Mouse (Mus musculus): ENCODE results near the gene Cdc42bpa. TPM values are rescaled to one million over a fixed set of nuclear protein-coding genes. Genes with fewer than 3 reads are reported as not detected.
A peak's percentile ranks its signal among the peaks of the same experiment; 100 is the strongest.

Cdc42bpa gene
- polyA plus RNA-seq, 1 experiment: 6.6 TPM

GRCm38 (mm10) chr1:179926240-179926639 is 34.0 kb upstream of the Cdc42bpa start:
- no peaks in the 10 kb centered on the region for H3K4me1 ChIP-seq (ENCODE audit: control insufficient read depth, insufficient read depth, insufficient read length, low read length)
- no peak overlapping the region for H3K4me3 ChIP-seq (ENCODE audit: low read depth, low read length)
- 64% methylated on average over 6 of the region's 6 CpGs for WGBS
- H3K36me3 ChIP-seq (ENCODE audit: control insufficient read depth, insufficient read depth, low read length): no peaks in the 10 kb centered on the region
- H3K27me3 ChIP-seq (ENCODE audit: control insufficient read depth, insufficient read depth, low read length): no peaks in the 10 kb centered on the region
- no peak overlapping the region for H3K27ac ChIP-seq (ENCODE audit: insufficient read depth, low read depth, low read length)
- no peak for TF ChIP-seq CTCF (IDR thresholded peaks at IDR 0.05; ENCODE audit: extremely low read depth, insufficient read length, insufficient replicate concordance, low read depth, low read length)

- TF ChIP-seq POLR2A (IDR thresholded peaks at IDR 0.05; ENCODE audit: low read depth, low read length) (no peak), CTCF (IDR thresholded peaks at IDR 0.05; ENCODE audit: extremely low read depth, insufficient read length, insufficient replicate concordance, low read depth, low read length) (no peak)
- no peak overlapping the region for H3K4me3 ChIP-seq (ENCODE audit: low read depth, low read length)
- 74% methylated on average over 6 of the region's 6 CpGs for WGBS
These were observed 33.2 kb upstream of the Cdc42bpa start for GRCm38 (mm10) chr1:179927102-179927501.

GRCm38 (mm10) chr1:179928822-179929221 is 31.4 kb upstream of the Cdc42bpa start:
- H3K36me3 ChIP-seq (ENCODE audit: control insufficient read depth, insufficient read depth, low read length): no peaks in the 10 kb centered on the region
- no peaks in the 10 kb centered on the region for H3K27me3 ChIP-seq (ENCODE audit: control insufficient read depth, insufficient read depth, low read length)
- WGBS: 66% methylated on average over 7 of the region's 7 CpGs
- no peak overlapping the region for H3K4me3 ChIP-seq (ENCODE audit: low read depth, low read length)
- no peaks in the 10 kb centered on the region for H3K4me1 ChIP-seq (ENCODE audit: control insufficient read depth, insufficient read depth, insufficient read length, low read length)
- no peak for TF ChIP-seq POLR2A (IDR thresholded peaks at IDR 0.05; ENCODE audit: low read depth, low read length)
- TF ChIP-seq CTCF (IDR thresholded peaks at IDR 0.05; ENCODE audit: extremely low read depth, insufficient read length, insufficient replicate concordance, low read depth, low read length): 0 out of 2 replicates have a peak, but pooled peaks have one; percentile 9
- H3K27ac ChIP-seq (ENCODE audit: insufficient read depth, low read depth, low read length): no peak overlapping the region

More at GRCm38 (mm10) chr1:179927102-179927501, 33.2 kb upstream of the Cdc42bpa start:
- Histone ChIP-seq H3K27ac (ENCODE audit: insufficient read depth, low read depth, low read length) (no peak overlapping the region), H3K36me3 (ENCODE audit: control insufficient read depth, insufficient read depth, low read length) (no peaks in the 10 kb centered on the region), H3K27me3 (ENCODE audit: control insufficient read depth, insufficient read depth, low read length) (no peaks in the 10 kb centered on the region), H3K4me1 (ENCODE audit: control insufficient read depth, insufficient read depth, insufficient read length, low read length) (no peaks in the 10 kb centered on the region)

GRCm38 (mm10) chr1:179931247-179931646 is 29.0 kb upstream of the Cdc42bpa start:
- Histone ChIP-seq H3K4me1 (ENCODE audit: control insufficient read depth, insufficient read depth, insufficient read length, low read length) (no peaks in the 10 kb centered on the region), H3K27me3 (ENCODE audit: control insufficient read depth, insufficient read depth, low read length) (no peaks in the 10 kb centered on the region), H3K4me3 (ENCODE audit: low read depth, low read length) (no peak overlapping the region), H3K27ac (ENCODE audit: insufficient read depth, low read depth, low read length) (no peak overlapping the region), H3K36me3 (ENCODE audit: control insufficient read depth, insufficient read depth, low read length) (no peaks in the 10 kb centered on the region)
- 87% methylated on average over 3 of the region's 3 CpGs for WGBS
- TF ChIP-seq CTCF (IDR thresholded peaks at IDR 0.05; ENCODE audit: extremely low read depth, insufficient read length, insufficient replicate concordance, low read depth, low read length) (no peak), POLR2A (IDR thresholded peaks at IDR 0.05; ENCODE audit: low read depth, low read length) (no peak)

- 85% methylated on average over 3 of the region's 3 CpGs for WGBS
- TF ChIP-seq CTCF (IDR thresholded peaks at IDR 0.05; ENCODE audit: extremely low read depth, insufficient read length, insufficient replicate concordance, low read depth, low read length) (no peak), POLR2A (IDR thresholded peaks at IDR 0.05; ENCODE audit: low read depth, low read length) (no peak)
- no peak overlapping the region for H3K27ac ChIP-seq (ENCODE audit: insufficient read depth, low read depth, low read length)
- no peaks in the 10 kb centered on the region for H3K36me3 ChIP-seq (ENCODE audit: control insufficient read depth, insufficient read depth, low read length)
- no peaks in the 10 kb centered on the region for H3K27me3 ChIP-seq (ENCODE audit: control insufficient read depth, insufficient read depth, low read length)
- H3K4me3 ChIP-seq (ENCODE audit: low read depth, low read length): no peak overlapping the region
- no peaks in the 10 kb centered on the region for H3K4me1 ChIP-seq (ENCODE audit: control insufficient read depth, insufficient read depth, insufficient read length, low read length)
These were observed 26.2 kb upstream of the Cdc42bpa start for GRCm38 (mm10) chr1:179934064-179934463.

GRCm38 (mm10) chr1:179940071-179940786 is 20.0 kb upstream of the Cdc42bpa start:
- H3K4me1 ChIP-seq (ENCODE audit: control insufficient read depth, insufficient read depth, insufficient read length, low read length): no peaks in the 10 kb centered on the region
- H3K27ac ChIP-seq (ENCODE audit: insufficient read depth, low read depth, low read length): no peak overlapping the region; the same call in 1 of the 2 replicates
- no peaks in the 10 kb centered on the region for H3K36me3 ChIP-seq (ENCODE audit: control insufficient read depth, insufficient read depth, low read length)
- TF ChIP-seq CTCF (IDR thresholded peaks at IDR 0.05; ENCODE audit: extremely low read depth, insufficient read length, insufficient replicate concordance, low read depth, low read length) (no peak), POLR2A (IDR thresholded peaks at IDR 0.05; ENCODE audit: low read depth, low read length) (no peak)
- 80% methylated on average over 23 of the region's 23 CpGs for WGBS
- H3K4me3 ChIP-seq (ENCODE audit: low read depth, low read length): no peak overlapping the region
- H3K27me3 ChIP-seq (ENCODE audit: control insufficient read depth, insufficient read depth, low read length): no peaks in the 10 kb centered on the region

GRCm38 (mm10) chr1:179940787-179941352 is 19.4 kb upstream of the Cdc42bpa start:
- 78% methylated on average over 14 of the region's 14 CpGs for WGBS
- H3K4me1 ChIP-seq (ENCODE audit: control insufficient read depth, insufficient read depth, insufficient read length, low read length): no peaks in the 10 kb centered on the region
- no peaks in the 10 kb centered on the region for H3K27me3 ChIP-seq (ENCODE audit: control insufficient read depth, insufficient read depth, low read length)
- no peak overlapping the region for H3K27ac ChIP-seq (ENCODE audit: insufficient read depth, low read depth, low read length)
- no peak overlapping the region for H3K4me3 ChIP-seq (ENCODE audit: low read depth, low read length)
- TF ChIP-seq POLR2A (IDR thresholded peaks at IDR 0.05; ENCODE audit: low read depth, low read length) (no peak), CTCF (IDR thresholded peaks at IDR 0.05; ENCODE audit: extremely low read depth, insufficient read length, insufficient replicate concordance, low read depth, low read length) (no peak)
- no peaks in the 10 kb centered on the region for H3K36me3 ChIP-seq (ENCODE audit: control insufficient read depth, insufficient read depth, low read length)
